Mouse (Mus musculus): ENCODE measurements around the gene Selplg.

Selplg gene

DNA sequence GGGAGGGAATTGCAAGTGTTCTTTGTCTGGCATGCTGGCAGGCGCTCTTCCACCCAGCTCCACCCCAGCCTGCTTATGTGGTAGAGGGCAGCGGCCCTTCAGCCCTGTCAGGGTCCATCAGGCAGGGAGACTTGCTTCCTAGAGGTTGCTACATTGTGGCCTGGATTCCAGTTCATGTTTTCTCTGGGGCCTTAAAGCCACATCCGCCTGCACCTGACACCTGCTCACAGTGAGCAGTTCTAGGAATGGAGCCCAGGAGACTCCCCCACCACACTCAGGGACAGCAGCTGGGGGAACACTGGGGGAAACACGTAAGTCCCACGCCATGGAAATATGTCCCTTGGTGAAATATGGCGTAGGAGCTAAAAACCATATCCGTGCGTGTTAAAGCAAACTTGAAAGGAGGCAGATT, at the start of gene Selplg:
Gene Selplg, minus strand, starts transcription at position 155 of the 412 bp plus-strand sequence.
- CTCF ChIA-PET, result interaction anchor here (0.5 to 0.6 kb wide), 3 partner anchors 60 to 98 kb away, joined by 3 to 19 read pairs (median 6); partner anchors contain the start of gene Iscu

DNA sequence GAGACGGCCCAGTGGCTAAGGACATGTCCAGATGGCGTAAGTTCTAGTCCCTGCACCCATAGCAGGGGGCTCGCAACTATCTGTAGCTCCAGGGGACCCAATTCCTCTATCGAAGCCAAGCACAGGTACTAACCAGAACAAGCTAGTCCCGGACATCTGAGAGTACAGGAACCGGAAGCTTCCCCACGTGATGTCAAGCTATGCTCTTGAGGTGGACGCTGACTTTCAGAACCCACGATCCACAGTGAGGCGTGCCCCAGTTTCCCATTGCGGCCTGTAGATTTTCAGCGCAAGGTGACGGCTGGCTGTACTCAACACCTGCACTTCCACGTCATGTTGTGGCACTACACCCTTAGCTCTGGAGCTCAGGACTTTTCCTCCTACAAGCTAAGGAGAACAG, 48.7 kb upstream of the Selplg start:
- CTCF ChIA-PET, result interaction anchor here (0.6 kb wide), 1 partner anchor 51 kb away, joined by 4 read pairs; no protein-coding TSS in a partner anchor

DNA sequence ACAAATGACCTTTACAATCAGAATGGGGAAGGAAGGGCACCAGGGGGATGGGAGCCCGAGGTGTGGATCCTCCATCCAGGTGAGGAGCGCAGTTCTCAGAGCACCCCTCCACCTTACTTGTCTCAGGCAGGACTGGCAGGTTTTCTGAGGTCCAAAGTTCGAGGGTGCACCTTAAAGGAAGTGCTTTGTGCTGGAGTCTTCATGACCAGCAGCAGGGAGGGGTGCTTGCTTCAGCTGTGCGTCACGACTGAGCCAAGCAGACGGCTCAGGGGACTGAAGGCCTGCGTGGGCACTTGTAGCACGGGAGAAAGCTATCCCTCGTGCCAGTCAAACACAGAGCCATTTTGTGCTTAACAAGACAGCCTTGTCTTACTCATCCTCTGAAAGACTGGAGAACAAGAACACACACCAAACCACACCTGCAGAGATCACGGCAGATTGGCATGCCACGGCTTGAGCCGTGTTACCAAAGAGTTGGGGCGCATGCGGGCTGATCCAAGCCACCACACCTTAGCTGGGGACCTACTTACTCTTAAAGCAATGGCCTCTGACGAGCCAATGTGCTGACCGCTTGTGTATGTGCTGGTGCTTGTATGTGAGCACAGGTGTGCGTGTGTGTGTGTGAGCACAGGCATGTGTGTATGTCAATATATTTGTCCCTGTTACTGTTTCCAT, 46.6 kb upstream of the Selplg start:
- CTCF ChIA-PET, result no interaction called here

DNA sequence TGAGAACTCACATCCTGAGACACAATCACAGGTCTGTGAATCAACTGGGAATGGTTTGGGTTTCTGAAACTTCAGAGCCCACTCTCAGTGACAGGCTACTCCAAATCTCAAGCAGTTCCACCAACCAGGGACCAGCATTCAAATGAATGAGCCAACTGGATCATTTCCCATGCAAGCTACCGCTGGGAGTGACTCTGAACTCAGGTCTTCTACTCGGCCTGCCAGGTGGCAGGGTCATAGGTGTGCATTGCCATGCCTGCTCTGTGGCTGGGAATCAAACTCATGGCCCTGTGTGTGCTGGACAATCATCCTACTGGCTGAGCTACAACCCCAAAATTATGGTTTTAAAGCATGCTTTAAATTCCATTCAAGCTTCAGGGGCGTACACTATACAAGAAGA, 45.1 kb upstream of the Selplg start:
- CTCF ChIA-PET, result no interaction called here

DNA sequence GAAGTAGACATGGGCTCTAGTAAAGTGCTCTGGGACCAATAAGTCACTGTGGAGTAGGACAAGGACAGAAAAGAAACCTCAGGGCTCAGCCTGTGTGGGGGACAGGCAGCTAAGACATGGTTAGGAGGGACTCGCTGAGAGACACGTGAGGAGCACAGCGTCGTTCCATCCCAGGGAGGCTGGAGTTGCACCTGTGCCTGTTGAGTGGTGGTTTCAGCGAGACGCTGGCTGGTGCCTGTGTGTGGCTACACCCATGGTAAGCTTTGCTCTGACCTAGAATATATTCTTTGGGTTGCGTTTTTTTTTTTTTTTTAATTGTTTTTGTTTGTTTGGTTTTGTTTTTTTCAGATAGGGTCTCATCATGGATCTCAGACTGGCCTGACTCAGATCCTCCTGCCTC, 43.7 kb upstream of the Selplg start:
- CTCF ChIA-PET, result no interaction called here

DNA sequence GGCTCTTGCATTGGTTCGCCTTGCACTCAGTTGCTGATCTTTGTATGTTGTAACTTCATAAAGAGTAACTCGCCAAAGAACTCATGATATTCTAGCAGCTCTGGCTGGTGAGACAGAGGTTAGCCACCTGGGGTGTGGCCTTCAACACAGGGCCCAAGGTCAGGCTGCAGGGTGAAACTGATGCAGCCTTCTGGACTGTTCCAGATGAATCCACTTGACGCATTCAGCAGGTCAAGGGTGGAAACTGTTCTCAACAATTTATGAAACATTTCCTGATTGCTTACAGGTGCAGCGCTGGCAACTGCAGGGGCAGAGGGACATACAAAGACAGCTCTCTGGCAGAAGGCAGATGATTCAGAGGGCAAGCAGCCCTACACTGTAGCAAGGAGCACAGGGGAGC, 43.2 kb upstream of the Selplg start:
- CTCF ChIA-PET, result no interaction called here

DNA sequence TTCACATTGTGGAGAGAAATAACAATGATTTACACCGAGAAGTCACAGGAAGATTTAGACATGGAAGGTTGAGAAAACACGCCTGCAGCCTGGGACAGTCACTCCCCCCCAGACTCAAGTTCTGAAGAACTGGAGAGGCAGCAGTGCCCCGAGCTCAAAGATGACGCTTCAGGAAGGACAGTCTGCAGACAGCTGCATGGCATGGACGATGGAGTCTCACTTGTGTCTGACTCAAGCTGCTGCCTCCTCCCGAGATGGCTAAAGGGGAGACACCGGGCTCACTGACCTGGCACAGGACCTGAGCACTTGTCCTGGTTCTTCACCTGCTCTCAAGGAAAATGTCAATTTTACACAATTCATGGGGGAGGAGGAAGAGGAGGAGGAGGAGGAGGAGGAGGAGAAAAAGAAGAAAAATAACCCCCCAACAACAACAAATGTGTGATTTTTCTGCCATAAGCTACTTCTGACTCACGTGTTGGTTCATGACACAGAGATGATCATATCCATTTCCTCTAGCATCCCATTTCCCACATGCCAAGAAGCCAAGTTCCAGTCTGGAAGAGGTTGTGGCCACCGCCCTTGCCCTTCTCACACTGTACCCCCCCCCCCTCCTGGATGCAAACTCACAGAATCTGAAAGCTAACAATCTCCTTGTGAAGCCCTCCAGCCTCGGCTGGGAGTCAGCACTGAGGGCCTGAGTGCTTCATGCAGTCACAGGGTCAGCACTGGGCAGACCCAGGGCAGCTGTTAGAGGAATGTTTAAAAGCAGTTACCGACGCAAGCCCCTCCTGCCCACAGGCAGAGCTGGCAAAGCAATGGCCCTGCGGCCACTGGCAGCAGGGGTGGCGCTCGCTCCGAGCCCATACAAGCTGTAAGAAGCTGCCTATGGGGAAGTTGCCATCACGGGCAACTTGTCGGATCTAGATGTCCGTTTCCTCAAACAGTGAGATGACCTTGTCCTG, 41.9 kb upstream of the Selplg start:
- CTCF ChIA-PET, result interaction anchor here (0.6 to 0.7 kb wide), 2 partner anchors 112 to 505 kb away, joined by 7 to 9 read pairs; no protein-coding TSS in a partner anchor

DNA sequence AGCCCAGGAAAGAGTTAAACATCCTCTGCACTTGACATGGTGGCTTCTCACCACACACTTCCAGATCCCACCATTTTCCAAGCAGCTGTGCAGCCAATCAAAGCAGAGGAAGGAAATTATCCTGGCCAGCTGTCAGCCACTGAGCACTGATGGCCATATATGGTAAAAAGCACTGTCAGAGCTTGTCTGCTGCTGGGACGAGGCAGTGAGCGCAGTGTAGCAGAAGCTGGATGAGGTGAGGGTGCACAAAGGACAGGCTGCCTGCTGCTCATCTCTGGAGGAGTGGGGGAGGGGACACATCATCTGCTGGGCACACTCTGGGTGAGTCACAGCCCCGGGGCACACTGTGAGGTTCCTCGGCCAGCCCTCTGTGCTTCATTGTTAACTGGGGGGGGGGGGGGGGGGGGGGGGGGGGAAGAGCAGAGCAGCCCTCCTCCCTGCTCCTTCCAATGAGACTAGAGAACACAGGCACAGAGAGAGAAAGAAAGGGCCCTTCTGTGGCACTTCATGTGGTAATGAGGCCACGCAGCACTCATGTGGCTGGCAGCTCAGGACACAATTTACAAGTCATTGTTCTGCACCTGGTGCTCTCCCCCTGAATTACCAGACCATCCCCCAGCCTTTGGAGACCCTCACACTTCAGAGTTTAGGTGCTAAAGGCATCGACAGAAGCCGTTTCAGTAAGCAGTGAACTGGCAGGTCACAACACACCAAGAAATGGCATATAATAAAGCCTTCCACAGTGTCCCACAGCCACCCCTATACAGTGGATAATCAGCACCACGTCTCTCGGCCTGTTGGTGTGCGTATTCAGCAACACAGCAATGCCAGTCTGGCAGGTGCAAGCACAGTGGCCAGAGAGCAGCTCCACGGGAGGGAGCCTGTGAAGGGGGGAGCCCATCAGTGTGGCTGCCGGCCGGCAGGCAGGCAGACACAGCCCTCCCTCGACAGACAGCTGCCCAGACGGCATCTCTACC, 40.8 kb upstream of the Selplg start:
- CTCF ChIA-PET, result no interaction called here

DNA sequence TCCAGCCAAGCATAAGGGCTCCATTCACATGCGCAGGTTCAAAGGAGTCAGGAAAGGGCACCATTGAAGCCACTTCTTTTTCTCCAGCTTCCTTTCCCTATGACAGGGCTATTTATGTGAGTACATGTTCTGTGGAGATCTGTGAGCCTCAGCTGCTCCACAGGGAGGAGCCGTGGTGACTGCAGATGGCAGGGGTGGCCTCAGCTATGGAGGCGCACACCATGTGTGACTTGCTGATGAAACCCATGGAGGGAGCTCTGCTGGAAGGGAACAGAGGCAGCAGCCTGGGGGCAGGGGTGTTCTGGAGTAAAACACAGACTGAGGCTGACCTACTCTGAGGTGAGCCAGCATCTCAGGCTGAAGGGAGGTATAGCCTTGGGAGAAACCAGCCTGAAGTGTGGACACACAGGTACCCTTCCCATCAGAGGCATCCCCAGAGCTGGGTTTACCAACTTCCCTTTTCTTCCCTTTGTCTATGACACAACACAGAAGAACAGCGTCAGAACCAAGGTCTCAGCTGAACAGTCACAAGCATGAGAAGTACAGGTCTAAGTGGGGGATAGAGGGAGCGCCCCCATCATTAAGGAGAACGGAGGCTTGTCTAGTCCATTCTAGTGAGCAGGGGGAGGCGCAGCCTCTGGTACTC, 39.6 kb upstream of the Selplg start:
- CTCF ChIA-PET, result interaction anchor here (0.5 kb wide), 1 partner anchor 19 kb away, joined by 7 read pairs; no protein-coding TSS in a partner anchor

DNA sequence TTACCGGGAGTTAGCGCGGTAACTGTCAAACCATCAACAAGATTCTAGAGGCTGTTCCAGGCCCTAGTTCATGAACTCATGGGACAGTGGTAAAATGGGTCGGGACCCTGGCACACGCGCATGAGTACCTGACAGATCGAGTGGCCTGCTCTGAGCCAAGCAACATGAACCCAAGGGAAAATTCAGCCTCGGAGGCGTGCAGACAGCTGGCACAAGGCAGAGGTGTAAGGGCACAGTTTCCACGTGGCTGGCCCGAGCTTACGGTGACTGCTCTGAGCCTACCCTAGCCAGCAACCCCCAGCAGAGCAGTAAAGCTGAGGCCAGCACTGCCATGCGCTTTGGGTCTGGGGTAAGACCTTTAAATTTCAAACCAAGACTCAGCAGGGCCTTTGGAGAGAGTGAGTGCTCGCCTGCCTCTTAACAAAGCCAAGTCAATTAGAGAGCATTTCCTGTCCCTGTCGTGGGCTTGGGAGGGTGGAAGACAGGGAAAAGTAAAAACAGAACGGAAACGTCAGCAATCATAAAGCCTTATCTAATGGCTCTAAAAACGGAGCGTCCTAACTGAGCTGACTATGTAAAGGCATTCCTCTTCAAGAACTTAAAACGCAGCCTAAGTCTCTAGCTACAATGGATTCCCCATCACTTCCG, 38.1 kb upstream of the Selplg start:
- CTCF ChIA-PET, result no interaction called here

DNA sequence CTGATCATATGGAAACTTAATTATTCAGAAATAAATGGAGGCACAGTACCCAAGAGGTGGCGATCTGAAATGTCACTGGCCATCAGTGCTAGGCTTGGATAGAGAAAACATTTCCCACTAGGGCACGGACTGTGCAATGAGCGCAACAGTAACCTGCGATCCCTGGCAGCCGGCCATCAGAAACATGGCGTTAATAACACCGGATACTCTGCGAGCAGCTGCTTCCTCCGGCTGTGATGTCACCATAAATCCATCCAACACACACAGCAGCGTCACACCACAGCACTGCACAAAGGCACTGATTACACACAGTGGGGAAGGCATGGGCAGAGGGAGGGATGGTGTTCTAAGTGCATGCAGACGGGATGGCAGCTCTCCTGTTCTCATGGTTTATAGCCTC, 36.7 kb upstream of the Selplg start:
- CTCF ChIA-PET, result interaction anchor here (0.5 kb wide), 1 partner anchor 1492 kb away, joined by 5 read pairs; no protein-coding TSS in a partner anchor

DNA sequence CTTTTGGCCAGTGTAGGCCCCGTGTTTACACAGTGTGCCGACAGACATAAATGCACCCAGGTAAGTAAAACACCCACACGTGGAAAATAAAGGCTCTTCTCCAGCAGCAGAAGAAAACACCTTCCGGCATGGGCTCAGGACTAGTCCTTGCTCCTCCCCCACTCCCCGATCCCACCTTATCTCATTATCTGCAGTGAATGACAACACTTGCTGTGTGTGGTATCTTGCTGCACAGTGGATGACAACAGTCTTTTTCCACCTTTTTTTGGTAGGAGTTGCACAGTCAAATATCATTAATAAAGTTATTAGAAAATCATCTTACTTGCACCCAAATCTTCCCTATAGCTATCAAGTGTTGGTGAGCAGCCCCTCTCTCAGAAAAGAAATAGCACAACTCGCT, 32.5 kb upstream of the Selplg start:
- CTCF ChIA-PET, result no interaction called here

DNA sequence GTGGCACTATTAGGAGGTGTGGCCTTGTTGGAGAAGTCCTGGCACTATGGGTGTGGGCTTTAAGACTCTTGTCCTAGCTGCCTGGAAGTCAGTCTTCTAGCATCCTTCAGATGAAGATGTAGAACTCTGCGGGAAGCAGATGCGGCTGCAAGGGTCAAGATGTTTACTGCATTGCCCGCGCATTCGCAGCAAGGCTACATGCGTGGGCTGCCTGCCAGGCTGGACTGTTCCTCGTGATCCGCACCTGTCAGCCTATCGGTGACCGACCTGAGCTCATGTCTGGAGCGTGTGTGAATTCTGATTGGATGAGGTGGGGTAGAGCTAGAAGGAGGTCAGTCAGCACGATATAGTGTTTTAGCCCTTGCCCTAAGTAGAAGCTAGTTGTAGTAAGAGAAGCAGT, 31.6 kb upstream of the Selplg start:
- CTCF ChIA-PET, result no interaction called here

DNA sequence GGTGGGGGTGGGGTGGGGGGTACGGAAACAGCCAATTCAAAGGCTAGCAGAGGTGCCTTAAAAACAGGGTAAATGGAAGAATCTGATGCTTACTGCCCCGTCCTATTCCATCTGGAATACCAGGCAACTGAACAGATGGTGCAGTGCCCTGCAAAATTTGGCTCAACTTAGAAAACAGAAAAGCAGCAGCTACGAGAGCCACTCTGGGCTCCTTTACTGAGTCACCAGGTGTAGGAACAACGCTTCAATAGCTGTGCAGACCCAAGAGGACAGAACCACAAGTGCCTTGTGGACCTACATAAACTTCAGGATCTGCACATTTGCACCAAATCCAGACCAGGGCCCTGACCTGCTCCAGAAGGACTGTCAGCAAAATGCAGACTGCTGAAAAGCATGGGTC, 30.0 kb upstream of the Selplg start:
- CTCF ChIA-PET, result no interaction called here

DNA sequence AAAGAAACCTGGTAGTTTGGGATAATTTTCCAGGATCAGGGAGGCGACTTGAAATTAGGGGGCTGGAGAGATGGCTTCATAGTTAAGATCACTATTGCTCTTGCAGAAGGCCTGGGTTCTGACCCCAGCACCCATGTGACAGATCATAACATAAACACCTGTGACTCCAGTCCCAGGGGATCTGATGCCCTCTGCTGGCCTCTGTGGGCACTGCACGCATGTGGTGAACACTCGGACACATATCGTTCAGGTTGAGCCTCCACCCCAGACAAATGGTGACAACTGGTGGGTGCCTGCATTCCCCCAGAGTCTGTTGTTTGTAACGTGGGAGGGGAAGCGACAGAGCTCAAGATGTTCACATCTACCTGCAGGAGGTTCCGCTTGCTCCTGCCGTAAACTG, 28.9 kb upstream of the Selplg start:
- CTCF ChIA-PET, result no interaction called here

DNA sequence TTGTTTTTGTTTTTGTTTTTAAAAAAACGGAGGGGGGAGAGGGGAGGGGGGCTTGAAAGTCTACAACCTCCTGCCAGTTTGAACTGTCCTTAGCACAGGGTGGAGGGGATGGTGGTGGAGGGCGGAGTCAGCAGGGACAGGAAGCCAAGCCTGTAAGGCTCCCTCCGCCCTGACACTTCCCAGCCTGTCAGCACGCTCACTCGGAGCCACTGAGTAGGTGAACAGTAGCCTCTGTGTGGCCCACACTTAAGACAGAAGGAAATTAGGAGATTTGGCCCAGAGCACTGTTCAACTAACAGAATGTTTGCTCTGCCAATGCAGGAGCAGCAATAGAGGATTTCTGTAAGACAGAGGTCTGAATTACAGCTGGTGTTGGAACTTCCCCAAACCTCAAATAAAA, 26.5 kb upstream of the Selplg start:
- CTCF ChIA-PET, result no interaction called here

DNA sequence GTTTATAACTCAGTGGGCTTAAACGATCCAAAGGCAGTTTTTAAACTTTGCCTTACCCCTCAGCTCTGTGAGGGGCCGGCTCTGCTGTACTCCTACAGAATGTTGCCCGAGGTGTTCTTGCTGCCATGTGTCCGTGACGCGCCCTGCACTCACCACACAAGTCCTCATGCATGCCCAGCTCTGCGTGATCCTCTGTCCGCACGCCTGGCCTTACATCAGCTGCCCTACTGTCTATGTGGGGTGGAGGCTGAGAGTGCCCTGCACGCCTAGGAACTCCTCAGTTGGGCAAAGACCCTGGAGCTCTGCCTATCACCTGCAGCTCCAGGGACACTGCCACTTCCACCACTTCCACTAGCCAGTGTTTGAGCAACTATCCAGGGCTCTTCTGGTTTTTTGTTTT, 26.1 kb upstream of the Selplg start:
- CTCF ChIA-PET, result no interaction called here

DNA sequence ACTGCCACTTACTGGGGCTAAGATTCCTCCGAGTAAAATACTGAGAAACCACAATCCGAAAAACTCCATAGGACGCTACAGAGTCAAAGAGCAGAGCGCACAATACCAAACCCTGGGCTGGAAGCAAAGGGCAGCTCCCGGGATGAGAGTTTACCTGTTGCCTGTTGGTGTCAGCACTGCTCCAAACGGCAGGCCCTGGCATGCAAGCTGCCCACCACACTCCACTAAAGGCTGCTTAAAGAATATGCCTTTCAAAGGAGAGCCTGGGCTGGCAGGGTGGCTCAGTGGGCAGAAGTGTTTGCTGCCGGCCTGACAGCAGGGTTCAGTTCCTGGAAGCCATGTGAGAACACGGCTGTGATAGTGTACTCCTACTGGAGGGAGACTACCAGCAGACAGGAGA, 25.2 kb upstream of the Selplg start:
- CTCF ChIA-PET, result no interaction called here

DNA sequence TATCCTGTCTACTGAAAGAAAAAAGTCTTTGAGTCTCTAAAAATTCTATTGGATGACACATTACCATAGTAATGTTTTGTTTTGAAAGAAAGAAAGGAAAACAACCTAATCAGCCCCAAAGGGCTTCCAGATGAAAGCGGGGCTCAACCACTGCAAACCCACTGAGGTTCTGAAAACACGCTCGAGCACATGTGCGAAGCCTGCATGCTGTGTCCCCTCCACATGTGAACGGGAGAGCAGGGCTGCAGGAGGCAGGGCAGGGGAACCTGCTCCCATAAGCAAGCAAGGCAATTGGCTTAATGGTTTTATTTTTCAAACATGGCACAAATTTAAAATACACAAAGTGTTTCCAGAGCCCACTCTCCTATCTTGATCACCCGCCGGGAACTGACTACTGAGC, 24.2 kb upstream of the Selplg start:
- CTCF ChIA-PET, result no interaction called here

DNA sequence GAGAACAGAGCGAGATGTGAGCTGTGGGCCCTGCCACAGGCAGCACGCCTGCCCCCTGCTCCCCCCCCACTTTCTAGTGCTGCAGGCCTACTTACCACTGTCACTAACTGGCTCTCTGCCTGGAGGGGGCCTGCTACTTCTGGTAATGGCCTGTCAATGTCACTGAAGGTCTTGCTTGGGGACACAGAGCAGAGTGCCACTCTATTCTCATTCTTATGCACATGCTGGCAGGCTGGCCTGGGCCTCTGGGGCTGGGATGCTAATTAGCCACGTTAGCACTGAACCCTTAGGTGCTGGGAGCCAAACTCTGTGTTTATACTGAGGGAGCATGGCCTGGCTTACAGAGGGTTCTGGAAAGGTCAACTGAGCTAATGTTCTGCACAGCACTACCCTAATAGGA, 23.3 kb upstream of the Selplg start:
- CTCF ChIA-PET, result no interaction called here

DNA sequence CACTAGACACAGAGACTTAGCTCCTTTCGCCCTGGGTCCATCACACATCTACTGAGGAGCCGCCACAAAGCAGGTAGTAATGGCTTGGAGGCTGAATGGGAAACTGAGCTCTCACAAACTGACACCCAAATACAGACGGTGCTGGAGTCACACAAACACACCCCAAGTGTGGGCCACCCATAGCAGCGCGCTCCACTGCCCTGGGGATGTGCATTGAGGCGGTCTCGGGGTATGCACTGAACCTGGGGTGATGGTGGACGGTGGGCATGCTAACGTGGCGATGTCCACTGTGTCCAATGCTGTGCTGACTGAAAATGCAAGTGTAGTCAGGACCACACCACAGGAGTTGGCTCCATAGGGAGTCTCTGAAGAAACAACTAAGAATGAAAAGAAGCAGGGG, 22.7 kb upstream of the Selplg start:
- CTCF ChIA-PET, result interaction anchor here (1.4 to 1.5 kb wide), 2 partner anchors 96 to 190 kb away, joined by 3 to 5 read pairs; no protein-coding TSS in a partner anchor
